Mouse (Mus musculus): ENCODE results near the gene Sparc. TPM values are rescaled to one million over a fixed set of nuclear protein-coding genes. Genes with fewer than 3 reads are reported as not detected.
"Not testable (repeated sequence)": the region's sequence is repeated elsewhere in the genome, so short reads cannot be mapped to it uniquely, and the experiment has no call there.

Gene Sparc
- polyA plus RNA-seq, 1 experiment from 2014 or later: 211 TPM

DNA sequence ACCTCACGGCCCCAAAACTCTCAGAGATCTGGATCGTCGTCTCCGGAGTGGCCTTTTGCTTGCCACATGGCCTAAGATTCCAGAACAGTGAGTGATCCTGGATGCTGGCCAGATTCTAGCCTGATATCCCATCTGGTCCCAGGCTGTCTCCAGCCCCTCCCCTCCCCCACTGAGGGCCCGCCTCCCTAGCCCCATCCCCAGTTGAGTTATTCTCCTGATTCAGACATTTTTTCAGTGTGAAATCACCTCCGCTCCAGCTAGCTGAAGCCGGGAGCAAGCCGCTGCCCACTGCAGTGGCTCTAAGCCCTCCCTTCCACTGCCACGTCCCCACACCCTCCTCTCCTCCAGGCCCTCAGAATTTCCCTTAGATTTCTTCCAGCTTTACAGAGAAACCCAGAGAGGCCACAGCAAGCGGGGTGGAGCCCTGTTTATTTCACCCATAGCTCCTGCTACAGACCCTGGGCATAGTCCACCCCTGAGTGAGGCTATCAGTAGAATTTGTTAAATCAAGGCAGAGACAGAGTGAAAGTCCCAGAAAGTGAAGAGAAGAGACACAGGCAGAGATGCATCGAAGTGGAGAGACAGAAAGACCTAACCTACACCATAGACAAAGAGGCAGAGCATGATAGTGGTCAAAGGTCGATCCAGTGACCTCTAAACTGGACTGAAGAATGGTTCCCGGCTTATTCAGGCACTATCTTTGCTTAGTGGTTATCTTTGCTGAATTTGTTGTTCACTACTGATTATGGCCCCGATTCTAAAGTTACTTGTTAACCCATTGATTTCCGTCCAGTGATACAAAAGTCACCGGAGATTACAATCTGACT is 5.4 kb upstream of the Sparc start:
- Histone ChIP-seq H3K9me3 (replicated peaks) (no peaks in the 10 kb centered on the region), H3K4me3 (no peak overlapping the region), H3K36me3 (no peaks in the 10 kb centered on the region), H3K27ac (peak overlapping the region; percentile 79), H3K4me1 (peaks cover 20% of the 10 kb centered on the region), H3K27me3 (ENCODE audit: low read depth, poor library complexity, severe bottlenecking) (no peaks in the 10 kb centered on the region)
- DNase-seq (ENCODE audit: low spot score): peak; percentile 76
- WGBS: 43% methylated on average over 16 of the region's 16 CpGs

DNA sequence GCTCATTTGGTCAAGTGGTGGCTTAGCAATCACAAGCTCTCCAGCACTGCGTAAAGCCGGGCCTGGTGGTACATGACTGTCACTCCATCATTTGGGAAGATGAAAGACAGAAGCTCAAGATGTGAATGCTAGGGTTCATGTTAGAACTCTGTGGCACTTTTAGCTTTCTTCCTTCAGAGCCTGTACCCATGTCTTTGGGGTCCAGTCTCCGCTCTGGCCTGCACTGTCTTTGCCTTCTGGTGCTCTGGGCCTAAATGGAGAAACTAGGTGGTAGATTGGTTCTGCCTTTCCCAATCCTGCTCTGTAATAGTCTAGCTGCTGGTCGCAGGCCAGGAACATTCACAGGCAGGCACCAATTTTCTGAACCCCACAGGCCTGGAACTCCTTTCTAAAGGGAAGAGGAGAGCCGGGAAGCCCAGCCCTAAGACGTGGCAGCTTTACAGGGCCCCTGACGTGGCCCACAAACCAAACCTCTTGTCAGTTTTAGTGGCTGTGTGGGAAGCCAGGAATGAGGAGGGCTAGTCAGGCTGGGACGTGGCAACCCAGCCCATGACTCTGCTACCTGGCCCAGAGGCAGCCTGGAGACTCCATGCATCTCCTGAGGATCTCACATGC is 1.9 kb upstream of the Sparc start:
- Histone ChIP-seq H3K4me1 (peaks cover 26% of the 10 kb centered on the region), H3K4me3 (no peak overlapping the region), H3K27me3 (ENCODE audit: low read depth, poor library complexity, severe bottlenecking) (no peaks in the 10 kb centered on the region), H3K36me3 (no peaks in the 10 kb centered on the region), H3K9me3 (replicated peaks) (no peaks in the 10 kb centered on the region), H3K27ac (no peak overlapping the region; the same call in 1 of the 2 replicates)
- 71% methylated on average over 8 of the region's 8 CpGs for whole genome bisulfite sequencing
- no peak for DNase-seq (ENCODE audit: low spot score)

DNA sequence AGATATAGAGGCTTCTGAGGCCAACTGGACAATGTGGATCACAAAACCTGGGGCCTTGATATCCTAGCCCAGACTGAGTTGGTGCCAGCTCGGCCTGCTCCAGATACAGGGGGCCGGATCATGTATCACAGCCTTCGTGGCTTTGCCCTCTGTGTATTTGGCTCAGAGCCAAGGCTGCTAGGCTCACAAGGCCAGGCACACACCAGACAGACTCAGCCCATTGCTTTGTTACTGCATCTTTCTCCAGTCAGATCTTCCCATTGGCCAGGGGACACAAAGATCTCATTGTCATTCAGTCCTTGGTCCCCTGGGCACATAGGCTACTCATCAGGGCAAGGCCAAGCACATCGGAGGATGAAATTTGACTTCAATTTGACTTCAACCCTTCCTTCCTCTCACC is 773 bp upstream of the Sparc start:
- no peaks in the 10 kb centered on the region for H3K9me3 ChIP-seq (replicated peaks)
- H3K36me3 ChIP-seq: no peaks in the 10 kb centered on the region
- DNase-seq (ENCODE audit: low spot score): peak; percentile 40
- peak overlapping the region; percentile 53 for H3K27ac ChIP-seq
- 72% methylated on average over 4 of the region's 4 CpGs for WGBS
- no peaks in the 10 kb centered on the region; the same call in 1 of the 2 replicates for H3K27me3 ChIP-seq (ENCODE audit: low read depth, poor library complexity, severe bottlenecking)
- H3K4me1 ChIP-seq: peaks cover 37% of the 10 kb centered on the region
- H3K4me3 ChIP-seq: no peak overlapping the region

DNA sequence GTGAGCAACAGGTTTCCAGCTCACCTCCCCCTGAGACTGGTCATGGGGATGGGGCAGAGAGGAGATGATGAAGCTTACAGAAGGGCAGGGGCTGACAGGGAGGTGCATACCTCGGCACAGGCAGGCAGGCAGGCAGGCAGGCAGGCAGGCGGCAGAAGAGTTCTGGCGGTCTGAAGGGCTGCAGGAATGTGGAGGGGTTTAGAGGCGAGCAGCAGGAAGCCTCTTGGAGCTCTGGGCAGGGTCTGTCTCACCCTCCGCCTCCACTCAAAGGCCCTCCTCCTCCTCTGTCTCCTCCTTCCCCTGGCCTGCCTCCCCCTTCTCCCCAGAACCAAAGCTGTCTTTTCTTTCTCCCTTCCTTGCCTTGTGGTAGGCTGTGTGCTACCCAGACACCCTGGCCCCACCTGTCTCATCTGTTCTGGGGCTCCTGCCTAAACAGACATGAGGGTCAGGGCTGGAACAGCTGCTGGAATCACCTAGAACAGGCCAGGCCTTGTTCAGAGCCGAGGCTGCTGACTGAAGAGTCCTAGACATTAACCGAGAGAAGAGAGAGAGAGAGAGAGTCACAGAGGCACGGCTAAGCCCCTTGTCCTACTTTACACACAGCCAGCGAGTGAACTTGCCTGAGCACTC is 3.2 kb downstream of the Sparc start:
- H3K36me3 ChIP-seq: no peaks in the 10 kb centered on the region
- H3K9me3 ChIP-seq (replicated peaks): no peaks in the 10 kb centered on the region
- H3K27ac ChIP-seq: peak overlapping the region; percentile 85
- DNase-seq (ENCODE audit: low spot score): peak; percentile 71
- H3K4me3 ChIP-seq: peak overlapping the region; percentile 57
- H3K4me1 ChIP-seq: peaks cover 44% of the 10 kb centered on the region
- no peaks in the 10 kb centered on the region; the same call in 1 of the 2 replicates for H3K27me3 ChIP-seq (ENCODE audit: low read depth, poor library complexity, severe bottlenecking)
- 5% methylated on average over 9 of the region's 9 CpGs for WGBS

DNA sequence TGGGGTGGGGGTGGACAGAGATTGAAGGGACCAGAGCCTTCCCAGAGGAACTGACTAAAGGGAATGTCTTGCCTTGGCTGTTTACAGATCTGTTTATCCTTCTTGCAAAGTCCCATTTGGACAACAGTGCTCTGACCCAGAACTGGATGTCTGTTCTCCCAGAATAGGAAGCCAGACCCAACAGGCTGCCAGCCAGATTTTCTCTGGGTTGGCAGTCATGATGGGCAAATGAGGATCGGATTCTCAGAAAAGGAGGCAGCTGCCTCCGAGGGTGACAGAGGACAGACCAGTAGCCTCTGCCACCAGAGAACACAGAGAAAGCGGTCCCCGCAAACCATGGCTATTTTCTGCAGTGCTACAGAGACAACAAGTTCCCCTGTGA is 3.7 kb downstream of the Sparc start:
- Histone ChIP-seq H3K4me3 (peak overlapping the region; percentile 57), H3K36me3 (no peaks in the 10 kb centered on the region), H3K4me1 (peaks cover 44% of the 10 kb centered on the region), H3K9me3 (replicated peaks) (no peaks in the 10 kb centered on the region), H3K27me3 (ENCODE audit: low read depth, poor library complexity, severe bottlenecking) (no peaks in the 10 kb centered on the region; the same call in 1 of the 2 replicates), H3K27ac (peak overlapping the region; percentile 85)
- WGBS: 10% methylated on average over 4 of the region's 4 CpGs
- no peak for DNase-seq (ENCODE audit: low spot score)

DNA sequence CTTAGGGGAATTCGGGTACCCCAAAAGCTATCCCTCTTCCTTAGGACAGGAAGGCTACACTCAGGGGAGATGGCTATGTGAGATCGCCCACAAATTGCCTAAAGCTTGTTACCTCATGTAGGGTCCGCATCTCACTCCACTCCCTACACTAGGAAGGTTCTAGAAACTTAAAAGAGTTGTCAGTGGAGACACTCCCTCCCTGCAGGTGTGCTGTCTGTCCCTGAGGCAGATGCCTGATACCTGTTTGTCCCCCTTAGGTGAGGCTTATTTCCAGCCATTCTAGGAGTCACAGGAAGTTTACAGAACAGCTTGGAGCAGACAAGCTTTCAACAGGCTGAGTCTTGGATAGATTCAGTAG is 4.3 kb downstream of the Sparc start:
- Histone ChIP-seq H3K27me3 (ENCODE audit: low read depth, poor library complexity, severe bottlenecking) (no peaks in the 10 kb centered on the region; the same call in 1 of the 2 replicates), H3K4me1 (peaks cover 40% of the 10 kb centered on the region), H3K36me3 (no peaks in the 10 kb centered on the region), H3K4me3 (peak overlapping the region; percentile 57), H3K9me3 (replicated peaks) (no peaks in the 10 kb centered on the region), H3K27ac (peak overlapping the region; percentile 85; the same call in 1 of the 2 replicates)
- 7% methylated on average over 3 of the region's 3 CpGs for WGBS
- no peak for DNase-seq (ENCODE audit: low spot score)

DNA sequence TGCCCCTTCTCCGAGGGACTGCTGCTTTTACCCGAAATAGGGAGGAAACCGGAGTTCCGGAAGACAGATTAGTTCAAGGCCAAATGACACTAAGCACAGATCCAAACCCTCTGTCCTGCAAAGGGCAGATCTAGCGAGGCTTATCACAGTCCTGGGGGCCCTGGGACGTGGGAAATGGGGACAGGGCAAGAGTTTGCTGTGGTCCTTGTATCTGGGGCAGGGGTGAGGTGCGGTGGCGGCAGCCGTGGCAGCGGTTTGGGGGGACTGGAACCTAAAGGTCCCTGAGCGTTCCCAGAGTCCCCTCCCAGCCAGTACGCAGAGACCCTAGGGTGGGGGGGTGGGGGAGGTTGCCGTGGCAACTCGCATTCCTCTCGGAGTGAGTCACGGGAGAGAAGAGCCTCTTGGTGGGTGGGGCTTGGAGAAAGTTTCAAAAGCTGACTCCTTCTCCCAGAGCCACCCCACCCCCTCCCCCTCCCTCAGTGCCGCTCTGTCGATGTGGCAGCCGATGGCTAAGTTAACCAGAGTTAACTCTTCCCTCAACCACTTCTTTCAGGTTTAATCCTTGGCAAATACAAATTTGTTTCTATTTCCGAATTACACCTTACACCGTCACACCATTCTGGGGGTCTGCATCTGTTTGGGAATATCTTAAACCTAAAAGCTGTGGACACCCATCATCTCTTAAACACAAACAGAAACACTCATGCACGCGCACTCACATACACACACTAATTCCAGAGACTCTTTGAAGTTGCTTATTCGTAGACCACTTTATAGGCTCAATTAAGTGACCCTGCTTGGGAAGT is 4.9 kb downstream of the Sparc start:
- Histone ChIP-seq H3K4me3 (peak overlapping the region; percentile 57), H3K4me1 (peaks cover 38% of the 10 kb centered on the region), H3K27me3 (ENCODE audit: low read depth, poor library complexity, severe bottlenecking) (no peaks in the 10 kb centered on the region; the same call in 1 of the 2 replicates), H3K27ac (peak overlapping the region; percentile 85), H3K9me3 (replicated peaks) (no peaks in the 10 kb centered on the region), H3K36me3 (no peaks in the 10 kb centered on the region)
- WGBS: 3% methylated on average over 24 of the region's 24 CpGs
- peak; percentile 77 for DNase-seq (ENCODE audit: low spot score)

DNA sequence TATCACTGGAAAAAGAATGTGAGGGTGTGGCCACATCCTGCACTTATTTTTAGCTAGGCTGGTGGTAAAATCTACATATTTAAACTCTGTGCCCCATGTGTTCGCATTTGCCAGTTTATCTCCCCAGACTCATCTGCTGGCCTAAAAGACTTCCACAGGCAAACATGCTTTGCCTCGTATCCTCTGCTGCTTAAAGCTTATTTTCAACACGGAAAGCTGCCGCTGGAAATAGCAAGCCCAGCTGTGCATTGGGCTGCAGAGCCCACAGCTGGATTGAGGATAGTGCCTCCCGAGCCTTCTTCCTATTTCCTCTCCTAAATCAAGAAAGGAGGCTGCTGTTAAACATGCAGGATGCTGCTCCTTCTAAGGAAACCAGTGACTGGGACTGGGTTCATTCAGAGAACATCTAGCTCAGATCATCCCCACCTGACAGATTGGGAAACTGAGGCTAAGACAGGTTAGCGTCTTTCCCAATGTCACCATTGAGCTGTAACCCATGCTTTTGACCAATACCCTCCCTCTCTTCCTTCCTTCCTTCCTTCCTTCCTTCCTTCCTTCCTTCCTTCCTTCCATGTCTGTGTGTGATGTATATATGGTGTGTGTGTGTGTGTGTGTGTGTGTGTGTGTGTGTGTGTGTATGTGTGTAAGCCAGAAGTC is 6.2 kb downstream of the Sparc start:
- Histone ChIP-seq H3K4me1 (peaks cover 38% of the 10 kb centered on the region), H3K27me3 (ENCODE audit: low read depth, poor library complexity, severe bottlenecking) (no peaks in the 10 kb centered on the region; the same call in 1 of the 2 replicates), H3K27ac (0 out of 2 replicates have a peak overlapping the region, but pooled peaks have one; percentile 85), H3K36me3 (0 out of 2 replicates have a peak, but pooled peaks cover 3% of the 10 kb centered on the region), H3K4me3 (no peak overlapping the region), H3K9me3 (replicated peaks) (no peaks in the 10 kb centered on the region)
- WGBS: 81% methylated on average over 6 of the region's 6 CpGs
- DNase-seq (ENCODE audit: low spot score): no peak

DNA sequence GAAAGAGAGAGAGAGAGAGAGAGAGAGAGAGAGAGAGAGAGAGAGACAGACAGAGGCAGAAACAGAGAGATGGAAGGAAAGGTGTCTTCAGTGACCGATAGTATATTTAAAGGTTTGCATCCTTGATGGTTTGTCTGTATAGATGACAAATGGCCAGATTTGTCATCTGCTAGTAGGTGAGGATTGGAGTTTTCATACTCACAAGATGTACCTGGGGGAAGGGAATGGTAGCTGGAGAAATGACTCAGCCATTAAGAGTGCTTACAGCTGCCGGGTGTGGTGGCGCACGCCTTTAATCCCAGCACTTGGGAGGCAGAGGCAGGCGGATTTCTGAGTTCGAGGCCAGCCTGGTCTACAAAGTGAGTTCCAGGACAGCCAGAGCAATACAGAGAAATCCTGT is 7.3 kb downstream of the Sparc start:
- H3K27me3 ChIP-seq (ENCODE audit: low read depth, poor library complexity, severe bottlenecking); H3K9me3 ChIP-seq (replicated peaks); H3K27ac ChIP-seq; DNase-seq (ENCODE audit: low spot score); H3K36me3 ChIP-seq; H3K4me3 ChIP-seq: not testable (repeated sequence)
- 92% methylated on average over 6 of the region's 6 CpGs for WGBS
- peaks cover 38% of the 10 kb centered on the region for H3K4me1 ChIP-seq

DNA sequence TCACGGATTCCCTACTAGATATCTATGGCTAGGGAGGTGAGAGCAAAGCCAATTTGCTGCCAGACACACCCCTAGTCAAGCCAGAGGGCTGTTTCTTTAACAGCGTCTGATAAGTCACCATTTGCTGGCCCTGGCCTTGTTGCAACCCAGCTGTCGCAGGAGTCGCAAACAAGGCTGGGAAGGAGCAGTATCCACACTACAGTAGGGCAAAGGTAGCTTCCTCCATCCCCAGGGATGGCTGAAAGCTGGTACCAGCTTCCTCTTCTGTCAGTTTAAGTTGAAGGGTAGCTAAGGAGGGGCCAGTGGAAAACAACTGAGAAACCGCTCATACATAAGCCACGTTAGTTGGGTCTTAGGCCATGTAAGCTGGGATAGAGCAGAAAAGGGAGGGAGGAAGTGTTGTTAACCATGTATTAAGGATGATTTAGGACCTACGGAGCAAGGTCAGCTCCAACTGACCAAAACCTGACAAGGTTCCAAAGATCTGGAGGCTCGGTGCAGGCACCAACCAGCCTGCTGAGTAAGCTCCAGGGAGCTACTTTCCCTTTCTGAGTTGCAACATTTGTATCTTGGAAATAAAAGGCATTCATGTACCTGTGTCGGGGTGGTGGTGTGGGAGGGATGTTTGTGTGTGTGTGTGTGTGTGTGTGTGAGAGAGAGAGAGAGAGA is 7.8 kb downstream of the Sparc start:
- no peaks in the 10 kb centered on the region; the same call in 1 of the 2 replicates for H3K27me3 ChIP-seq (ENCODE audit: low read depth, poor library complexity, severe bottlenecking)
- no peak overlapping the region for H3K4me3 ChIP-seq
- H3K27ac ChIP-seq: no peak overlapping the region
- no peaks in the 10 kb centered on the region for H3K9me3 ChIP-seq (replicated peaks)
- H3K36me3 ChIP-seq: 0 out of 2 replicates have a peak, but pooled peaks cover 3% of the 10 kb centered on the region
- no peak for DNase-seq (ENCODE audit: low spot score)
- H3K4me1 ChIP-seq: peaks cover 35% of the 10 kb centered on the region
- WGBS: 41% methylated on average over 9 of the region's 9 CpGs

DNA sequence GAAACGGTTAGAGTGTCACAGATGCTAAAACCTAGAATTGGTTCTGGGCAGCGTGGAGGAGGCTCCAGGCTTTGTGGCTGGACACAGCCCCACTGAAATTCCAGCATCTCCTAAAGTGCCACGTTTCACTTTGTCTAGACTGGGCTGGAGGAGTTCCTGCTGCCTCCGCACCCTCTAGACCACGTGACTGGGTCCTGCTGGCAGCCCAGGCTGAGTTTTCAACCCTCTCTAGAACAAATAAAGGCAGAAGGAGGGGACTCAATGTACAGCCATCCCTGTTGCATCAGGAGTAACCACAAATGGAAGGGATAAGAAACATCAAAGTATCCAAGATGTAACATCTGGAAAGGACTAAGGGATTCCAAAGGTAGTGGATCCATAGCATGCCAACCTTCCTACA is 8.7 kb downstream of the Sparc start:
- WGBS: 69% methylated on average over 5 of the region's 5 CpGs
- Histone ChIP-seq H3K27ac (no peak overlapping the region), H3K27me3 (ENCODE audit: low read depth, poor library complexity, severe bottlenecking) (no peaks in the 10 kb centered on the region; the same call in 1 of the 2 replicates), H3K36me3 (0 out of 2 replicates have a peak, but pooled peaks cover 3% of the 10 kb centered on the region), H3K4me3 (no peak overlapping the region), H3K9me3 (replicated peaks) (no peaks in the 10 kb centered on the region), H3K4me1 (peaks cover 27% of the 10 kb centered on the region)
- DNase-seq (ENCODE audit: low spot score): no peak

Data from limb, embryonic 10.5 days (tissue).